Mouse (Mus musculus): Measurements from ENCODE around the gene Pqlc2.

Pqlc2 gene

GRCm38 (mm10) chr4:139302241-139302640, 8.3 kb downstream of the Pqlc2 start:
- DNase-seq, result no peak

- no peak for DNase-seq
Measured at GRCm38 (mm10) chr4:139301780-139302179, 8.7 kb downstream of the Pqlc2 start.

GRCm38 (mm10) chr4:139298671-139299366, 11.7 kb downstream of the Pqlc2 start:
- no peak for DNase-seq

GRCm38 (mm10) chr4:139297566-139297965, 12.9 kb downstream of the Pqlc2 start:
- peak; percentile 55 for DNase-seq

GRCm38 (mm10) chr4:139292038-139292437, 18.5 kb downstream of the Pqlc2 start:
- no peak for DNase-seq

- DNase-seq, result no peak
Measured at GRCm38 (mm10) chr4:139291099-139291498, 19.4 kb downstream of the Pqlc2 start.

- peak; percentile 64 for DNase-seq
Measured at GRCm38 (mm10) chr4:139289017-139289416, 21.5 kb downstream of the Pqlc2 start.

- peak; percentile 89 for DNase-seq
Measured at GRCm38 (mm10) chr4:139287122-139287863, 23.2 kb downstream of the Pqlc2 start.

GRCm38 (mm10) chr4:139286234-139286633, 24.3 kb downstream of the Pqlc2 start:
- no peak for DNase-seq

- no peak for DNase-seq
Measured at GRCm38 (mm10) chr4:139284877-139285276, 25.6 kb downstream of the Pqlc2 start.

- DNase-seq, result peak; percentile 64
Measured at GRCm38 (mm10) chr4:139282955-139283417, 27.5 kb downstream of the Pqlc2 start.

GRCm38 (mm10) chr4:139281791-139282345, 28.6 kb downstream of the Pqlc2 start:
- peak; percentile 28 for DNase-seq

- DNase-seq, result no peak
Measured at GRCm38 (mm10) chr4:139280530-139280929, 30.0 kb downstream of the Pqlc2 start.

GRCm38 (mm10) chr4:139276411-139276810, 34.1 kb downstream of the Pqlc2 start:
- no peak for DNase-seq

- no peak for DNase-seq
Measured at GRCm38 (mm10) chr4:139274573-139274972, 35.9 kb downstream of the Pqlc2 start.

- no peak for DNase-seq
Measured at GRCm38 (mm10) chr4:139272951-139273680, 37.4 kb downstream of the Pqlc2 start.

- no peak for DNase-seq
Measured at GRCm38 (mm10) chr4:139271562-139271961, 38.9 kb downstream of the Pqlc2 start.

- no peak for DNase-seq
Measured at GRCm38 (mm10) chr4:139270168-139270567, 40.3 kb downstream of the Pqlc2 start.

GRCm38 (mm10) chr4:139268242-139268641, 42.3 kb downstream of the Pqlc2 start:
- no peak for DNase-seq

GRCm38 (mm10) chr4:139267335-139267734, 43.2 kb downstream of the Pqlc2 start:
- no peak for DNase-seq

- no peak for DNase-seq
Measured at GRCm38 (mm10) chr4:139266500-139266865, 44.0 kb downstream of the Pqlc2 start.

- DNase-seq, result no peak
Measured at GRCm38 (mm10) chr4:139265783-139266499, 44.6 kb downstream of the Pqlc2 start.

- DNase-seq, result no peak
Measured at GRCm38 (mm10) chr4:139262981-139263380, 47.5 kb downstream of the Pqlc2 start.
